Mouse (Mus musculus): ENCODE results near the gene Olfr420. TPM values are rescaled to one million over a fixed set of nuclear protein-coding genes. Genes with fewer than 3 reads are reported as not detected.

The Olfr420 gene
- polyA plus RNA-seq, 1 experiment from 2014 or later, result not detected

GRCm38 (mm10) chr1:174171537-174171936, 16.1 kb downstream of the Olfr420 start:
- no peaks in the 10 kb centered on the region for H3K36me3 ChIP-seq
- no peaks in the 10 kb centered on the region for H3K27me3 ChIP-seq
- peaks cover 4% of the 10 kb centered on the region; the same call in 1 of the 2 replicates for H3K4me1 ChIP-seq
- H3K9me3 ChIP-seq, result no peaks in the 10 kb centered on the region
- WGBS, result 51% methylated on average over 2 of the region's 2 CpGs
- ATAC-seq (ENCODE audit: low FRiP score, low read depth), result peak; percentile 68; the same call in 1 of the 2 replicates
- H3K4me3 ChIP-seq, result no peak overlapping the region
- H3K27ac ChIP-seq (replicated peaks), result no peak overlapping the region
- H3K9ac ChIP-seq (replicated peaks), result no peak overlapping the region
- no peak overlapping the region for H3K4me2 ChIP-seq (replicated peaks)

DNA sequence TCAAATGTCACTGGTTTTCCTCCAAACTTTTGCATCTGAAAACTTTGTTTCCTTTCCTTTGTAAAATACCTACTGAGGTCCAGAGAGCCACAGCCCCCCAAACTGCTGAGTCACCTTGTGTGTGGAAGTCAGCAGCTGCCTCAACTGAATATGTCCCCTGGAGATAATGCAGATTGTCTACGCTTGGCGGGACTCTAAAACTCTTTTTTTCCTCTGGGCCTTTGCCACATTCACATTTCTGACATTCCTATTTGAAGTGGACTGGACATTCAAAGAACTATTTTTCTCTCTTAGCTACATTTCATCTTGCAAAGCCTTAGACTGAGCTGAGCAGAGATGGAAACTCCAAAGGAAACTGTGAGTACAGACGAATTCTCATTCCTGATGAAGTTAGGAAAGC, 17.2 kb downstream of the Olfr420 start, which contains the start of gene Spta1:
Spta1 (plus strand) TSS at position 172 of the 400 bp plus-strand sequence.
- H3K36me3 ChIP-seq, result no peaks in the 10 kb centered on the region
- WGBS, result 21% methylated on average over 3 of the region's 3 CpGs
- H3K9me3 ChIP-seq, result no peaks in the 10 kb centered on the region
- H3K4me3 ChIP-seq, result no peak within 1 kb of the TSS
- H3K27ac ChIP-seq (replicated peaks), result no peak within 1 kb of the TSS
- H3K9ac ChIP-seq (replicated peaks), result no peak within 1 kb of the TSS
- no peak for ATAC-seq (ENCODE audit: low FRiP score, low read depth)
- H3K4me1 ChIP-seq, result peaks cover 4% of the 10 kb centered on the region; the same call in 1 of the 2 replicates
- no peaks in the 10 kb centered on the region for H3K27me3 ChIP-seq
- no peak within 1 kb of the TSS for H3K4me2 ChIP-seq (replicated peaks)

GRCm38 (mm10) chr1:174204699-174205098, 49.3 kb downstream of the Olfr420 start:
- ATAC-seq (ENCODE audit: low FRiP score, low read depth), result no peak
- Histone ChIP-seq H3K36me3 (no peaks in the 10 kb centered on the region), H3K27ac (replicated peaks) (no peak overlapping the region), H3K4me1 (no peaks in the 10 kb centered on the region), H3K9me3 (no peaks in the 10 kb centered on the region), H3K4me3 (no peak overlapping the region), H3K4me2 (replicated peaks) (no peak overlapping the region), H3K9ac (replicated peaks) (no peak overlapping the region), H3K27me3 (no peaks in the 10 kb centered on the region)
- 84% methylated on average over 7 of the region's 7 CpGs for WGBS

Other genes starting within 250 kb of the Olfr420 start
- gene Ifi211, start 242.6 kb upstream of the Olfr420 start, polyA plus RNA-seq (2016; fragmentation: Nextera tagmentation; extraction: Ambion mirVana), result 0.33 and 0.47 TPM in 2 replicates
- 0.23 and 0.84 TPM in 2 replicates for gene Mndal, start 213.1 kb upstream of the Olfr420 start, polyA plus RNA-seq (2016; fragmentation: Nextera tagmentation; extraction: Ambion mirVana)
- 0.19 and 0.41 TPM in 2 replicates for gene Ifi203, start 213.0 kb upstream of the Olfr420 start, polyA plus RNA-seq (2016; fragmentation: Nextera tagmentation; extraction: Ambion mirVana)
- not detected in 2 replicates for gene Ifi202b, start 172.9 kb upstream of the Olfr420 start, polyA plus RNA-seq (2016; fragmentation: Nextera tagmentation; extraction: Ambion mirVana)
- 0.10 and 0.21 TPM in 2 replicates for gene Ifi205, start 123.8 kb upstream of the Olfr420 start, polyA plus RNA-seq (2016; fragmentation: Nextera tagmentation; extraction: Ambion mirVana)
- gene Olfr433, start 114.9 kb upstream of the Olfr420 start, polyA plus RNA-seq (2016; fragmentation: Nextera tagmentation; extraction: Ambion mirVana), result not detected in 2 replicates
- gene Olfr432, start 106.4 kb upstream of the Olfr420 start, polyA plus RNA-seq (2016; fragmentation: Nextera tagmentation; extraction: Ambion mirVana), result not detected in 2 replicates
- not detected in 2 replicates for gene Olfr430, start 89.0 kb upstream of the Olfr420 start, polyA plus RNA-seq (2016; fragmentation: Nextera tagmentation; extraction: Ambion mirVana)
- not detected in 2 replicates for gene Olfr429, start 71.3 kb upstream of the Olfr420 start, polyA plus RNA-seq (2016; fragmentation: Nextera tagmentation; extraction: Ambion mirVana)
- gene Olfr427, start 58.7 kb upstream of the Olfr420 start, polyA plus RNA-seq (2016; fragmentation: Nextera tagmentation; extraction: Ambion mirVana), result not detected in 2 replicates
- not detected in 2 replicates for gene Olfr231, start 34.5 kb upstream of the Olfr420 start, polyA plus RNA-seq (2016; fragmentation: Nextera tagmentation; extraction: Ambion mirVana)
- not detected in 2 replicates for gene Olfr424, start 24.1 kb upstream of the Olfr420 start, polyA plus RNA-seq (2016; fragmentation: Nextera tagmentation; extraction: Ambion mirVana)
- 1.3 TPM in 2 replicates for gene Spta1, start 17.1 kb downstream of the Olfr420 start, polyA plus RNA-seq (2016; fragmentation: Nextera tagmentation; extraction: Ambion mirVana)
- not detected in 2 replicates for gene Olfr419, start 96.4 kb downstream of the Olfr420 start, polyA plus RNA-seq (2016; fragmentation: Nextera tagmentation; extraction: Ambion mirVana)
- not detected in 2 replicates for gene Mptx1, start 174.9 kb downstream of the Olfr420 start, polyA plus RNA-seq (2016; fragmentation: Nextera tagmentation; extraction: Ambion mirVana)
- gene Olfr417, start 209.5 kb downstream of the Olfr420 start, polyA plus RNA-seq (2016; fragmentation: Nextera tagmentation; extraction: Ambion mirVana), result not detected in 2 replicates
- gene Olfr248, start 235.4 kb downstream of the Olfr420 start, polyA plus RNA-seq (2016; fragmentation: Nextera tagmentation; extraction: Ambion mirVana), result not detected in 2 replicates

All from midbrain, embryonic 12.5 days (tissue).